Mouse (Mus musculus) cerebellum, adult 8-10 months (tissue): Measurements from ENCODE around the gene Zc3hav1l.

Experiments
- DNase-seq: peaks from one replicate; pipeline ENCODE4 v3.0.0; 2022

Zc3hav1l gene

DNA sequence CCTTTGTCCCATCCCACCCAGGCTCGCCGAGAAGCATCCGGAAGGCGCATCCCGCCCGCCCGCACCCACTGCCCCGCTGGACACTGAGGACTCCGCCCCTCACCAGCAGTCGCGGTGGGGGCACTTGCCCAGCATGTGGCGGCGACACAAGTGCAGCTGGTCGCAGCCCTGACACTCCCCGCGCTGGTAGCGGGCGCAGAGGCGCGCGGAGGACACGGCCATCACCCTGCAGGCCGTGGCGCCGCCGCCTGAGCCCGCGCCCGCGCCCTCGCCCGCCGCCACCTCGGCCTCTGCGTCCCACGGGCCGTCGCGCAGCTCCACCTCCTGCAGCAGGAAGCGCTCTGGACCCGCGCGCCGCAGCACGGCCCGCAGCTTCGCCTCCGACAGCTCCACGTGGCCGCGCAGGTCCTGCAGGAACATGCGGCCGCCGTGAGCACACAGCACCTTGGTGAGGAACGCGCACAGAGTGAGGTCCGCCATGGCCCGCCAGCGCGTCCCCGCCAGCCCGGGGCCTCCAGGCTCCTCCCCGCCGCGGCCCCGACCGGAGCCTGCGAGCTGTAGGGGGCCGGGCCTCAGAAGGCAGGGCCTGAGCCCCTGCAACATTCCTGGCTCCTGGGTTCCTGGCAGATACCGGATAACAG is at the start of gene Zc3hav1l:
TSS of gene Zc3hav1l (minus strand) at position 499 of the 641 bp plus-strand sequence.
- DNase-seq = peak; percentile 68

- no peak for DNase-seq
Measured at GRCm38 (mm10) chr6:38347875-38348274, 48.8 kb upstream of the Zc3hav1l start.

GRCm38 (mm10) chr6:38345796-38346195 is 46.7 kb upstream of the Zc3hav1l start:
- DNase-seq = no peak

DNA sequence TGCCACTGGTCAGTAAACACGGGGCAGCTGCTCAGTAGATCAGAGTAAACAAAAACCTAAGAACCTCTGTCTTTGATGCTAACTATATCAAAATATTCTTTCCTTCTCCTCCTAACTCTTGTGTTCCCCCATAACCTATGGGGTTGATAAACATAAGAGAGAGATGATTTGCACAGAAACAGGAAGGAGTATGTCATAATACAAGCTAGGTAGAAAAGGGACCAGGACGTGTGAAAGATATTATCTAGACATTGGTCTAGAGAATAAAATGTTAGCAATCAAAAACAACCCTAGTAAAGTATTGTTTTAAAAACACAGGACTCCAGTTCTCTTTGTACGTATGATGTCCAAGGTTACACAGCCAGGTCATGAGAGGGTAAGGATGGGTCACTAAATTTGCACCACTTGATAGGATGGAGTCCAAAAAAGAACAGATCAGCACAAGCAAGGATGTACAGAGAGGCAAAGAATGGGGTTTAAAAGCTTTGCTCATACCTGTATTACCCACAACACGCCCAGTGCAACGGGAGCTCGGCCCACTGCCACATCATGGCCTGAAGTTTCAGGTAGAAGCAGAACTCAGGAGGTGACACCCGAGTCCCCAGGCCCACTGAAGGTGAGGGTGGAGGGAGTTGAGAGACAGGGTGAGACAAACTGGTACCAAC is 45.1 kb upstream of the Zc3hav1l start:
- no peak for DNase-seq

- no peak for DNase-seq
Measured at GRCm38 (mm10) chr6:38343581-38343980, 44.5 kb upstream of the Zc3hav1l start.

DNA sequence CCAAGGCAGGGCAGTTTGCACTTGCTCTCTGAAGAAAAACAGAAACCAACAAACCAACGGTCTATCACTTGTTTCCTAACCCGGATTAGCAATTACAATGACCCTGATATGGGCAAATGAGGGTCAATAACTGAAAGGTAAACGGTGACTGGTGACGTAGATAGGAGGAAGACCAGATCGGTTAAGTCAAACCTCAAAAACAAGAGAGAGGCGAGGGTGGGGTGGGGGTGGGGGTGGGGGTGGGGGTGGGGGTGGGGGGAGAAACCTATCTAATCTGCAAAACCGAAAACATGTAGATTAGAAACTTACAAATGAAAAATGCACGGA is 43.6 kb upstream of the Zc3hav1l start:
- DNase-seq = no peak

DNA sequence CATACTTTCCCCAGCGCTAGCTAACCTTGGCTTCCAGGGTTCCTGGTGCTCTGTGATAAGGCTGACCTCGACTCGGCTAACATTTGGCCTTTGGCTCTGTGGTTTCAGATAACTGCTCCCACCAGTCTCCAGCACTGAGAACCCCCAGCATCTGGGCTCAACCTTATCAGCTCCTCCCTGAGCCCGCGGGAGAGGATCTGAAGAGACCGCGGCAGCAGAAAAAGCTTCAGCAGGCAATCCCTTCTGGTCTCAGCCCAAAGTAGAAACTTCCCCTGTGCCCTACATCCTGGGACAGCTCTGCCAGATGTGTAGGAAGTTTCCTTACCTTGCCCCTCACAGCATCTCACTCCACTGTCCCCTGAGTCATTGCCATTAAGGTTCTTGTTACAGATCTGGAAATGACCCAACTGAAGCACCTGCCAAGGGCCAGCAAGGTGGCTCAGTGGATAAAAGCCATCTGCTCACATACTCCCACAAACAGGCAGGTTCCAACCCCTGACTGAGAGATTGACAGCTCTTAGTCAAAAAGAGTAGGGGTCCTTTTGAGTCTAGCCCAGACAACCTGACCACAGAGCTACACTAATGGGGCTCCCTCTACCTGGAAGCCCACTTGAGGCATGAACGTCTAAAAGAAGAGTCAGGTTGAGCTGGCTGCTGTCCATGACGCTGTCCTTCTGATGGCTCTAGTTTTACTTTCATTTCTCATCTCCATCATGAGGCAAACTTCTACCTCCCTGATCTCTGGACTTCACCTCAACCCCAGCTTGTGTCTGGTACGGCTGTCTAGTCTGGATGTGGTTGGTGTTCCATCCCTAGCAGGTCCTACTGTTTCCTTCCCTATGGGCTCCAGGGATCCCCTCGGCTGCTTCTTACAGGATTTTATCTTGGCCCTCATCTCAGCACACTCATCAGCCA is 42.9 kb upstream of the Zc3hav1l start:
- peak; percentile 51 for DNase-seq

- DNase-seq = no peak
Measured at GRCm38 (mm10) chr6:38339078-38339477, 40.0 kb upstream of the Zc3hav1l start.

GRCm38 (mm10) chr6:38337951-38338350 is 38.9 kb upstream of the Zc3hav1l start:
- DNase-seq = no peak

GRCm38 (mm10) chr6:38337166-38337705 is 38.2 kb upstream of the Zc3hav1l start:
- no peak for DNase-seq

DNA sequence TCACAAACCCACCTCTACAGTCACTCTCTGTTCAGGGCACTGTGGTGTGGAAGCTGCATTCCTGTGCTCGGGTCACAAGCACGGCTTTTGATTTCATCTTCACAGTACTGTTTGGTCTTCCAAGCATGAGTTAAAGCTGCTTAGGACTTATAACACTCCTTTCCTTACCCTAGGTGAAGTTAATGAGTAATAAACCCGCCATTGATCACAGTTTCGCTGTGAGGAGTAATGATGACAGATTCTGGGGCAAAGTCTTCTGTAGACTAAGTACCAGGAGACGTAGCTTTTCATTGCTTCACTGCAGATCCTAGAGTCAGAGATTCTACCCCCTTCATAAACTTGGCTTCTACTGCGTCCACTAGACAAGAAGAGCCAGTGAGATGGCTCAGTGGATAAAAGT is 36.2 kb upstream of the Zc3hav1l start:
- no peak for DNase-seq

- peak; percentile 51 for DNase-seq
Measured at GRCm38 (mm10) chr6:38326596-38326995, 27.5 kb upstream of the Zc3hav1l start.

- DNase-seq = no peak
Measured at GRCm38 (mm10) chr6:38320621-38321020, 21.6 kb upstream of the Zc3hav1l start.

GRCm38 (mm10) chr6:38316050-38316449 is 17.0 kb upstream of the Zc3hav1l start:
- no peak for DNase-seq

DNA sequence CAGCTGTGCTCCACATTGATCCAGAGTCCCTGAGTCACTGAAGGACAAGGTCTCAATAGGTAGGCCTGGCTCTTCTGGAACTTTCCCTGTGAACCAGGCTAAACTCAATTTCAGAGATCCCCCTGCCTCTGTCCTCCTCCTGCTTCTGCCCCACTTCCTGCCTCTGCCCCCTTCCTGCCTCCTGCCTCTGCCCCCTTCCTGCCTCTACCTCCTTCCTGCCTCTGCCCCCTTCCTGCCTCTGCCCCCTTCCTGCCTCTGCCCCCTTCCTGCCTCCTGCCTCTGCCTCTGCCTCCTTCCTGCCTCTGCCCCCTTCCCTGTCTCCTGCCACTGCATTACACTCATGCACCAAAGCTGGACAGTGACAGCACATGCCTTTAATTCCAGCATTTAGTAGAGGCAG is 10.7 kb upstream of the Zc3hav1l start:
- DNase-seq = no peak

DNA sequence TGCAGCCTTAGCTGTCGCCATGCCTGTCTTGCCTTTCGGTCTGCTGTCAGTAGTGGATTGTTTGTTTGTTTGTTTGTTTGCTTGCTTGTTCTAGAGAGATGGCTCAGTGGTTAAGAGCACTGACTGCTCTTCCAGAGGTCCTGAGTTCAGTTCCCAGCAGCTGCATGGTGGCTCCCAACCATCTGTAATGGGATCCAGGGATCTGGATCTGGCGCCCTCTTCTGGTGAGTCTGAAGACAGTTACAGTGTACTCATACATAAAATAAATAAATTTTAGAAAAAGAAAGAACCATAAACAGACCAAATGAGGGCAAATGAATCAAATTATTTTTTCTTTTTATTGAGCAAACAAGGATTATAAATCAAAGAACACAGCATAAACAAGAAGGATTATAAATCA is 5.9 kb upstream of the Zc3hav1l start:
- no peak for DNase-seq

- peak; percentile 25 for DNase-seq
Measured at GRCm38 (mm10) chr6:38298246-38298635, 818 bp downstream of the Zc3hav1l start.

GRCm38 (mm10) chr6:38297580-38298245 is 1.3 kb downstream of the Zc3hav1l start:
- no peak for DNase-seq

DNA sequence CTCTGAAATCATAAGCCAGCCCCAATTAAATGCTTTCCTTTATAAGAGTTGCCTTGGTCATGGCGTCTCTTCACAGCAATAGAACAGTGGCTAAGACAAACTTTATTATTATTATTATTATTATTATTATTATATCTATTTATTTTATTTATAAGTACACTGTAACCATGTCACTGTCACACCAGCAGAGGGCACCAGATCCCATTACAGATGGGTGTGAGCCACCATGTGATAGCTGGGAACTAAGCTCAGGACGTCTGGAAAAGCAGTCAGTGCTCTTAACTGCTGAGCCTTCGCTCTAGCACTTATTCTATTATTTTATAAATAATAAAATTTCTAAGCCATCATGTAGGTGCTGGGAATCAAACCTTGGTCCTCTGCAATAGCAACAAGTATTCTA is 5.4 kb downstream of the Zc3hav1l start:
- DNase-seq = no peak

- no peak for DNase-seq
Measured at GRCm38 (mm10) chr6:38292871-38293646, 6.0 kb downstream of the Zc3hav1l start.

DNA sequence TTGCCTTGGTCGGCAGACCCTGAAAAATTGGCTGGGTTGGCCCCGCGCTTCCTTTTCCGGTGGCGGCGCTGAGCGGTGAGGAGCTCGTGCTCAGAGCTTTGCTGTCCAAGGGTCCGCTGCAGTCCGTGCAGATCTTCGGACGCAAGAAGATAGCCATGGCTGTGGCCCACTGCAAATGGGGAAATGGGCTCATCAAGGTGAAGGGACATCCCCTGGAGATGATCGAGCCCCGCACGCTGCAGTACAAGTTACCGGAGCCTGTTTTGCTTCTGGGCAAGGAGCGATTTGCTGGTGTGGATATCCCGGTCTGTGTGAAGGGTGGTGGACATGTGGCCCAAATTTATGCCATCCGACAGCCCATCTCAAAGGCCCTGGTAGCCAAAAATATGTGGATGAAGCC is 14.6 kb downstream of the Zc3hav1l start:
- no peak for DNase-seq

- DNase-seq = no peak
Measured at GRCm38 (mm10) chr6:38264466-38264865, 34.6 kb downstream of the Zc3hav1l start.
